Mouse (Mus musculus): ENCODE measurements around the gene Pou2af1. TPM values are rescaled to one million over a fixed set of nuclear protein-coding genes. Genes with fewer than 3 reads are reported as not detected.

The Pou2af1 gene
- polyA plus RNA-seq, 1 experiment from 2014 or later, result not detected

DNA sequence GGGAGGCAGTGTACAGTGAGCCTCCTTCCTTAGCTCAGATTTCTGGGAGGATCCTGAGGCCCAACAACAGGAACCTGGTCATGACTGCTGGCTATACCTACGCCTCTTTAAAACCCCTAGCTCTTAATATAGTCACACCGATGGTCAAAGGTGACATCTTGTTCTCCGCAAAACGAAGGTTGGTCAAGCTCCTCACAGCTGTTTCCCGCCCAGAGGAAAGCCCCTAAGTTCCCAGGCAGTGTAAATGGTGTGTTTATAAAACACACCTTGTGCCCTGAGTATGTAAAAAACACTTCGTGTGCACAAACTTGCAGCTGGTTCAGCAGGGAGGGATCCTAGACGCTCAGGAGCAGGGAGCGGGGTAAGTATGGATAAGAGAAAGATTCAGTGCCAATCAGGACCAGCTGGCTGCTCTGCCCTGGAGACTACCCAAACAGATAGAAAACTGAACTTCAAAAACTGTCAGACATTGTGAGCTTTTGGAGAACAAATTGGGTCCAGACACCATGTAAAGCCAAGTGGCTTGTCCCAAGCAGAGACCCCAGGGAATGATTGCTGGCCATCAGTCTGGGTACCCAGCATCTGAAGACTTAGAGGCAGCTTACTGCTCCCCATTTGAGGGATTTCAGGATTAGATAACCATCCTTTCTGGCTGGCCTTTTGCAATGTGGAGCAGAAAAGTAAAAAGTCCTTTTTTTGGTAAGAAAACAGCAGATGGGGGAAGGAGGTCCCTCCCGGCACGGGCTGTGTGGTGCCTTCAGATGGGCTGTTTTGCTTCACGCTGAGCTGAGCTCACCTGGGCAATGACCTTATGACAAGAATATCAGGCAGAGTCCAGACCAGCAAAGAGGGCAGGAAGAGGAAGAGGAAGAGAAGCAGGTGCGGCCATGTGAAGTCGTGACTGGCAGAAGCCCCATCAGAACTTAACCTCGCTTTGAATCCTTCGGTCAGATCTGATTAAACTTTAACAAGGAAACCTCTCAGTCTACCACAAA is 30.5 kb upstream of the Pou2af1 start:
- H3K4me1 ChIP-seq, result no peaks in the 10 kb centered on the region
- H3K27ac ChIP-seq, result no peak overlapping the region
- H3K27me3 ChIP-seq (replicated peaks), result no peaks in the 10 kb centered on the region
- H3K9me3 ChIP-seq, result no peaks in the 10 kb centered on the region
- H3K36me3 ChIP-seq, result no peaks in the 10 kb centered on the region
- no peak overlapping the region for H3K9ac ChIP-seq
- ATAC-seq (ENCODE audit: low FRiP score, low read depth), result no peak
- 91% methylated on average over 15 of the region's 15 CpGs for WGBS
- H3K4me2 ChIP-seq (replicated peaks), result no peak overlapping the region
- no peak overlapping the region for H3K4me3 ChIP-seq

DNA sequence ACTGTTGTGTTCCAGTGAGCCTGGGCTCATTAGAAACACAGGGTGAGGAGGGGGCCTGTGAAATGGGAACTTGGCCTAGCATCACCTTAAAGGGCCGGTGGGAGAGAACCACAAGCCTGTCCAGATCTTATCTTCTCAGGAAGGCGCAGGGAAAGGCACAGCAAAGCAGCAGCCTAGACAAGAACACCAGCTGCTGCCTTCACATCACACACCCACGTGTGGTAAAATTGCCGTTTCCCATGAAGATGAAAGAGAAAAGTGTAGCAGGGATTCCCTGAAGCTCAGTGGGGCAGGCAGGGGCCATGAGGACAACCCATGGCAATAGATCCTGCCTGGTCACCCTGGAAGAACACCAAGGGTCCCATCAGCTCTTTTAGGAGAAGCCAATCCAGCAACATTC is 28.1 kb upstream of the Pou2af1 start:
- H3K9ac ChIP-seq, result no peak overlapping the region
- H3K27me3 ChIP-seq (replicated peaks), result no peaks in the 10 kb centered on the region
- no peaks in the 10 kb centered on the region for H3K4me1 ChIP-seq
- H3K4me3 ChIP-seq, result no peak overlapping the region
- no peak overlapping the region for H3K27ac ChIP-seq
- H3K36me3 ChIP-seq, result no peaks in the 10 kb centered on the region
- H3K9me3 ChIP-seq, result no peaks in the 10 kb centered on the region
- no peak overlapping the region for H3K4me2 ChIP-seq (replicated peaks)
- ATAC-seq (ENCODE audit: low FRiP score, low read depth), result no peak
- WGBS, result 74% methylated on average over 4 of the region's 4 CpGs

DNA sequence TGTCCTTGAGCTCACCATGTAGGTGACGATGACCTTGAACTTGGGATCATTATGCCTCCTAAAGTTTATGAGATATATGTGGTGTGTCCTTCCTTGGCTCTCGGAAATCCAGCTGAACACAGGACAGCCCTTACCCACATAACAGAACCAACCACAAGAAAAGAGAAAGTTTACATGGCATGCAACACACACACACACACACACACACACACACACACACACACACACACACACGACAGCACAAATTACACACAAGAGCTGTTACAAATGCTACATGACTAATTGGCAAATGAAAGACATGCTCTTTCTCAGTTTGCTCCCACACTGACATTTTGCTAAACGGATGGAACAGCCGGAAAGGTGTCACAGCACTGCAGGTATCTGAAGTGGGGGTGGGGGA is 27.6 kb upstream of the Pou2af1 start:
- Histone ChIP-seq H3K9ac (no peak overlapping the region), H3K4me2 (replicated peaks) (no peak overlapping the region), H3K36me3 (no peaks in the 10 kb centered on the region), H3K27me3 (replicated peaks) (no peaks in the 10 kb centered on the region), H3K4me3 (no peak overlapping the region), H3K9me3 (no peaks in the 10 kb centered on the region), H3K27ac (no peak overlapping the region), H3K4me1 (no peaks in the 10 kb centered on the region)
- 81% methylated on average over 5 of the region's 5 CpGs for WGBS
- ATAC-seq (ENCODE audit: low FRiP score, low read depth), result no peak

DNA sequence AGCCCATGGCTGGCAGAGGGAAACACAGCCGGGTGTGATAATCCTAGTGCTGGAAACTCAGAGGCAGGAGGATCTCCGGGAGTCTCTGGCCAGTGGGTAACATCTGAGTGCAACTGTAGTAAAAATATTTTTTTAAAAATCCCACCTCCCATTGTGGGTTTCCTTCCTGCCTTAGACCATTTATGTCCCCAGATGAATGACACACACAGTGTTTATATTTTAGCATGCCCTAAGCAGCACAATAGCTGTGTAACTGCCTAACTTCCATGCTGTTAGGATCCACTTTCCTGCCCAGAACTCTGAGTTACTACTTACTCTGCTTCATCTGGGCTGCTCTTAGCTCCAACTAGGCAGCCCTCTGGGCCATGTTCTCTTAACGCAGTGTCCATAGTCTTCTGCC is 22.9 kb upstream of the Pou2af1 start:
- Histone ChIP-seq H3K9ac (no peak overlapping the region), H3K4me2 (replicated peaks) (no peak overlapping the region), H3K4me1 (no peaks in the 10 kb centered on the region), H3K36me3 (no peaks in the 10 kb centered on the region), H3K27me3 (replicated peaks) (no peaks in the 10 kb centered on the region), H3K27ac (no peak overlapping the region), H3K9me3 (no peaks in the 10 kb centered on the region), H3K4me3 (no peak overlapping the region)
- WGBS, result 82% methylated on average over 3 of the region's 3 CpGs
- ATAC-seq (ENCODE audit: low FRiP score, low read depth), result no peak

DNA sequence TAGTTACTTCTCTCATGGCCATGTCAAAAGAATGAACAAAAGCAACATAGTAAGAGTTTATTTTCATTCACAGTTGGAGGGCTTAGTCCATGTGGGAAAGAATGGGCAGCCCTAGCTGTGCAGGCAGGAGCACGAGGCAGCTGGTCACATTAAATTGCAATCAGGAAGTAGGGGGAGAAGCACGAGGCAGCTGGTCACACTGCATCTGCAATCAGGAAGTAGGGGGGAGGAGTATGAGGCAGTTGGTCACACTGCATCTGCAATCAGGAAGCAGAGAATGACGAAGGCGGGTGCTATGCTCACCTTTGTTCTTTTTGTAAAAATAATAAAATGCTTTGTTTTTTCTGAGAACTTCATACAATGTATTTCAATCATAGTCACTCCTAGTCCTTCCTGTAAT is 18.7 kb upstream of the Pou2af1 start:
- Histone ChIP-seq H3K27ac (no peak overlapping the region), H3K4me2 (replicated peaks) (no peak overlapping the region), H3K36me3 (no peaks in the 10 kb centered on the region), H3K9ac (no peak overlapping the region), H3K4me1 (no peaks in the 10 kb centered on the region), H3K4me3 (no peak overlapping the region), H3K27me3 (replicated peaks) (no peaks in the 10 kb centered on the region), H3K9me3 (no peaks in the 10 kb centered on the region)
- 73% methylated on average over 4 of the region's 4 CpGs for WGBS
- ATAC-seq (ENCODE audit: low FRiP score, low read depth), result no peak

DNA sequence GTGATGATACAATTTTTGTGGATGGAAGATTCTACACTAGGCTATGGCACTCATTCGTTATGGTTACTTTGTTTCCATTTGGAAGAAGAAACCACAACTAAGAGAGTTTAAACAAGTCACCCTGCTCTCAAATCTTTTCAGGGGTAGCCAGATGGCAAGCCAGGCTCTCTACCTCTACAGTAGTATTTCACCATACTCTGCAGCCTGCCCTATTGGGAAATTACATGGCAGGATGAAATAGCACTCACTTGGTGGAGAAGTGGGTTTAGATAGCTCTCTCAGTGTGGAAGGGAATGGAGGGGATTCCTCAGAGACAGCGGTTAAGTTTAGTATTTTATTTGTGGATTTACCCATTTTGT is 4.6 kb upstream of the Pou2af1 start:
- no peak for ATAC-seq (ENCODE audit: low FRiP score, low read depth)
- H3K4me3 ChIP-seq, result no peak overlapping the region
- no peak overlapping the region for H3K27ac ChIP-seq
- no peaks in the 10 kb centered on the region for H3K9me3 ChIP-seq
- H3K4me2 ChIP-seq (replicated peaks), result no peak overlapping the region
- H3K9ac ChIP-seq, result no peak overlapping the region
- H3K27me3 ChIP-seq (replicated peaks), result no peaks in the 10 kb centered on the region
- H3K36me3 ChIP-seq, result no peaks in the 10 kb centered on the region
- WGBS, result 82% methylated on average over 2 of the region's 2 CpGs
- H3K4me1 ChIP-seq, result no peaks in the 10 kb centered on the region

- 72% methylated on average over 6 of the region's 6 CpGs for WGBS
- ATAC-seq (ENCODE audit: low FRiP score, low read depth), result no peak
- Histone ChIP-seq H3K4me1 (no peaks in the 10 kb centered on the region), H3K27ac (no peak overlapping the region), H3K9ac (no peak overlapping the region), H3K4me3 (no peak overlapping the region), H3K27me3 (replicated peaks) (no peaks in the 10 kb centered on the region), H3K9me3 (no peaks in the 10 kb centered on the region), H3K36me3 (no peaks in the 10 kb centered on the region), H3K4me2 (replicated peaks) (no peak overlapping the region)
These were observed 2.3 kb upstream of the Pou2af1 start for GRCm38 (mm10) chr9:51211191-51211590.

DNA sequence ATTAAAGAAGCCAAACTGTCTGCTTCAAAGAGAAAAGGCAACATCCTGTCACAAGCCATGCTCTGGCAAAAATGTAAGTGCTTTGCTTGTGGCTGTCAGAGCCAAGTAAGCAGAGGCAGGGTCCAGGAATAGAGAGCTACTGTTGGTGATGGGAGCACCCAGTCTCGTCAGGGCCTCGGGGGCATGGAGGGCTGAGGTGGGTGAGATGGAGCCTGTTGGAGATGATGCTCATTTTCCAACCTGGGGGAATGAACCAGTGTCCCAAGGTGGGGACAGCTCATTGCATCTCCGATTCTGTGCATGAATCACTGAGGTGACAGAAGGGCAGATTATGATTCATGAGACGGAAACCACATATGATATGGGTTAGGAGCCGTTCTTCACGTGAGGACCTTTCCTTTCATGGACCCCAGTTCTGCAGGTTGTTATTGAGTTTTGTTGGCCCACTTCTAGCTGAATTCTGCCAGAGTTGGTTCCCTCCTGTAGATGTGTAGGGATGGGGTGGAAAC is 275 bp downstream of the Pou2af1 start:
- no peak overlapping the region for H3K4me2 ChIP-seq (replicated peaks)
- no peaks in the 10 kb centered on the region for H3K9me3 ChIP-seq
- H3K9ac ChIP-seq, result no peak overlapping the region
- ATAC-seq (ENCODE audit: low FRiP score, low read depth), result no peak
- H3K27ac ChIP-seq, result no peak overlapping the region
- WGBS, result 89% methylated on average over 6 of the region's 6 CpGs
- H3K4me1 ChIP-seq, result no peaks in the 10 kb centered on the region
- no peaks in the 10 kb centered on the region for H3K27me3 ChIP-seq (replicated peaks)
- no peak overlapping the region for H3K4me3 ChIP-seq
- no peaks in the 10 kb centered on the region for H3K36me3 ChIP-seq

DNA sequence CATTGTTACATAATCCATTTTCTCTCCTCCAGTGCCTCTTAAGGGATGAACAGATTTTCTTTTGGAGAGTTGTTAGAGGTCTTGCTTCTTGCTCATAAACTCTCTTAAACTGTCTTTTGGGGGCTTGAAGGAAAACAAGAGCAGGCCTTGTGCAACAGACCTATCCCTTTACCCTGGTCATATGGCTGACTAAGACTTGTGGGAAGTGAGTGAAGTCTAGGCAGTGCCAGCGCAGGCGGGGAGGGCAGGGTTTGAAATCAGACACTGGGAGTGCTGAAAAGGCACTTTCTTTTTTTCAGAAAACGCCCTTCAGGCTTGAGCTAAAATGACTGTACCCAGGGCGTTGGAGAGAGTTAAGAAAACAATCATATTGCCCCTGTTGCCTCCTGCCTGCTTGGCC is 1.8 kb downstream of the Pou2af1 start:
- ATAC-seq (ENCODE audit: low FRiP score, low read depth), result no peak
- H3K4me3 ChIP-seq, result no peak overlapping the region
- no peak overlapping the region for H3K27ac ChIP-seq
- H3K36me3 ChIP-seq, result no peaks in the 10 kb centered on the region
- no peaks in the 10 kb centered on the region for H3K4me1 ChIP-seq
- H3K9ac ChIP-seq, result no peak overlapping the region
- no peak overlapping the region for H3K4me2 ChIP-seq (replicated peaks)
- H3K27me3 ChIP-seq (replicated peaks), result no peaks in the 10 kb centered on the region
- 52% methylated on average over 4 of the region's 4 CpGs for WGBS
- H3K9me3 ChIP-seq, result no peaks in the 10 kb centered on the region

GRCm38 (mm10) chr9:51215949-51216348 is 2.4 kb downstream of the Pou2af1 start:
- ATAC-seq (ENCODE audit: low FRiP score, low read depth), result no peak
- no peak overlapping the region for H3K4me2 ChIP-seq (replicated peaks)
- H3K4me1 ChIP-seq, result no peaks in the 10 kb centered on the region
- H3K4me3 ChIP-seq, result no peak overlapping the region
- no peaks in the 10 kb centered on the region for H3K9me3 ChIP-seq
- WGBS, result 84% methylated on average over 6 of the region's 6 CpGs
- H3K27me3 ChIP-seq (replicated peaks), result no peaks in the 10 kb centered on the region
- no peak overlapping the region for H3K27ac ChIP-seq
- no peaks in the 10 kb centered on the region for H3K36me3 ChIP-seq
- no peak overlapping the region for H3K9ac ChIP-seq

DNA sequence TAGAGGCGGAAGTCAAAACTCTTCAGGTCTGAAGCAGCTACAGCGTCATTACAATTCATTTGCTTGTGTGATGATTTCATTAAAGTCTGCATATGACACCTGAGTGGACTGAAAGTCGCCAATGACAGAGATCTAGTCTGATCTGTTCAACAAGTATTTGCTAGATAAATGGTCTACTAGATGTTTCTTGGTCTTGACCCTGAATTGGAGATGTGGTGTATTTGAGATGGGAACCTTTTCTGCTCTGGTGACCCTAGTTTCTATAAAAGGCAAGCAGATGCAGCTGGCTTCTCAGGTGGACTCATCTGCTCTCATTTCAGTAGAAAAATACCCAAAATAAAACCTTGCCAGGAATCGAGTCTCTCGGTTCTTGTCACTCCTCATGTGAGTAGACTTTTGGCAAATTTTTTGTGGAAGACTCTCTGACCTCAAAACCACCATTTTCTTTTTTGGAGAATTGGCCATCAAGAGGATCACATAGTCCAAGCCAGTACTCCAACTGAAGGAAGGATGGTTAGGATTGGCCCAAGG is 12.2 kb downstream of the Pou2af1 start:
- H3K4me1 ChIP-seq, result no peaks in the 10 kb centered on the region
- 92% methylated on average over 5 of the region's 5 CpGs for WGBS
- H3K9me3 ChIP-seq, result no peaks in the 10 kb centered on the region
- H3K36me3 ChIP-seq, result no peaks in the 10 kb centered on the region
- H3K4me2 ChIP-seq (replicated peaks), result no peak overlapping the region
- no peak overlapping the region for H3K4me3 ChIP-seq
- no peak for ATAC-seq (ENCODE audit: low FRiP score, low read depth)
- H3K27me3 ChIP-seq (replicated peaks), result no peaks in the 10 kb centered on the region; the same call in 1 of the 2 replicates
- no peak overlapping the region for H3K9ac ChIP-seq
- no peak overlapping the region for H3K27ac ChIP-seq

- 83% methylated on average over 4 of the region's 4 CpGs for WGBS
These were observed 17.3 kb downstream of the Pou2af1 start for GRCm38 (mm10) chr9:51230701-51231389.

More at GRCm38 (mm10) chr9:51230701-51231389, 17.3 kb downstream of the Pou2af1 start:
- Histone ChIP-seq H3K36me3 (no peaks in the 10 kb centered on the region), H3K27ac (no peak overlapping the region), H3K9me3 (no peaks in the 10 kb centered on the region), H3K9ac (no peak overlapping the region), H3K4me2 (replicated peaks) (no peak overlapping the region), H3K27me3 (replicated peaks) (peaks cover 4% of the 10 kb centered on the region; the same call in 1 of the 2 replicates), H3K4me1 (no peaks in the 10 kb centered on the region), H3K4me3 (no peak overlapping the region)
- ATAC-seq (ENCODE audit: low FRiP score, low read depth), result no peak

Measured in neural tube, embryonic 12.5 days (tissue).